Mouse (Mus musculus): ENCODE results near the gene Tmem140. TPM values are rescaled to one million over a fixed set of nuclear protein-coding genes. Genes with fewer than 3 reads are reported as not detected.

Gene Tmem140
- polyA plus RNA-seq (2014; fragmentation: Illumina TruSeq; extraction: RNeasy Lipid Tissue Mini Kit (QIAGEN cat#74804)) = 11.8 TPM

DNA sequence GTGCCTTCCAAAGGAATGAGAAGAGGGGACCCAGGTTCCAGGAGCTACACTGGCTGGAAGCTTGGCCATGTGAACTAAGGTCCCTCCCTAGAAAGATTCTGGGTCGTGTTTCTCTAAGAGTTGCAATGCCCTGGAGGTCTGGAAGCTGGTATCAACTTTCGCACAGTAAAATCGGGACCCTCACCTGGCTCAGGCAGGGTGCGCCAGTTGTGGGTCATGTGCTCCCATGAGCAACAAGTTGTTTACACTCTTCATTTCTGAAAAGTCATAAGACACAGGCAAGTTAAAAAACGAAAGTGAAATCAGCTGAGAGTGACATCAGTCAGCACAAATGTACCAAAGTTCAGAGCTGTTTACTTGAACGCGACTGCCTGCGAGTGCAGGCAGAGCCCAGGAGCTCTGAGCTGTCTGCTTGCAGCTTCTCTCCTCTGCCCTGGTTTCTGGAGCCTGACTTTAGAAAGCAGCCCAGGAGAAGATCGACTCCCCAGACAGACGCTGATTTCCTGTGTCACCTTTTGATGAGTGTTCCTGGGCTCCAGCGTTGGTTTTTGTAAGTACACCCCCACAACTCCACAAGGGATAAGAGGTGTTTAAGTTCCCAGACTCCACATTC, at the start of gene Tmem140:
Gene Tmem140, plus strand, starts transcription at position 356 of the 613 bp plus-strand sequence.

GRCm38 (mm10) chr6:34877509-34878321, 14.8 kb downstream of the Tmem140 start, which contains the start of gene Cyren:
Gene Cyren (minus strand): TSS chr6:34878060.

DNA sequence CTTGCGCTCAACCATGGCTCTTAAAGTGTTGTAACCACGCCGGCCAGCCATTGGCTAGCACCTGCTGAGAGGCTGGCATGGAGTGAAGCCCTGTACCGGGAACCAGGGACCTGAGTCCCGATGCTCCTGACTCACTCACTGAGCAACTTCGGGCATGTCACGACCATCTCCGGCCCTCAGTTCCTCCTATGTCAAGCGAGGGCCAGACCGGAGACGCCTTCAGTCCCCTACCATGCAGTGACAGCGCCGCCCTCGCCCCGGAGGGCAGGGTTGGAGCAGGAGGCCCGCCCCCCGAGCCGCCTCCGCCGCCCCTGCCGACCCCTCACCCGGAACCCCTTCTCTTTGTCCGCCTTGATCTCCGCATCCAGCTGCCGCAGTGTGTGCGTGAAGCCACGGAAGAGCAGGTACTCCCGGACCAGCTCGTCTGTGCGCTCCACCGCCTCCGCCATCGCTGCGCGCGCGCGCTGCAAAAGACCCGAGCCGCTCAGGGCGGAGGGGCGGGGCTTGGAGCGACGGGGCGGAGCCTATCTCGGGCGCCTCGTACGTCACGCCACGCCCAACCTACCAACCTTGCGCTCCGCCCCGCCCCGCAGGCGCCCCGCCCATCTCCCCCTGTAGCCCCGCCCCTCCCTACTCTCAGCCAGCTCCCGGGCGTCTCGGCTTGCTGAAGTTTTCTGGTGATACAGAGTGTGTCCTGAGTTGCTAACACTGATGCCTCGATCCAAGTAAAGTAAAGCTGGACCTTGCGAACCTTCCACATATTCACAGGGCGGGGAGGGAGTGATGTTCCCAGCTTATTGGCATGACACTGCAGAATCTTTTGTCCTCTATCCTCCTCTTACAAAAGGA, 47.6 kb downstream of the Tmem140 start, which contains the start of gene Wdr91:
Gene Wdr91, minus strand, starts transcription at position 506 of the 849 bp plus-strand sequence.

DNA sequence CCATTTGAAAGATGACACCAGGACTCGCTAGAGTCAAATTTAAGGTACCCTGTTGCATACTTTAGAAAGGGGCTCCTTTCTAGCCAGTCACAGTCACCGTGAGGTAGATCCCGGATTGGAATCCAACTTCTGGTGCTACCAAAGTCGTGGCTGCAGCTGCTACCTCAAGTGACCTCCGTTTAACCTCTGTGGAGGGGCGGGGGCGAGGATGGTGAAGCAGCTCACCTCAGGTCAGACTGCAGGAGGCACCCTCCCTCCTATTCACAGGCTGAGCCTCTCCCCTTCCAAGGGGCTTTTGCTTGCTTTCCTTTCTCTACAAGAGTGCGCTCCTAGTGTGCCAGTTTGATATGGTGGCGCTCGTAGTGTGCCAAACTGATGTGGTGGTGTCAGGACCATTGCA, 57.0 kb downstream of the Tmem140 start, which contains the start of gene Stra8:
Gene Stra8, plus strand, starts transcription at position 208 of the 400 bp plus-strand sequence.

Other genes starting within 250 kb of the Tmem140 start
- gene Agbl3, start 82.7 kb upstream of the Tmem140 start, polyA plus RNA-seq (2014; fragmentation: Illumina TruSeq; extraction: RNeasy Lipid Tissue Mini Kit (QIAGEN cat#74804)) = 31.4 TPM
- gene Cyren, start 14.9 kb downstream of the Tmem140 start, polyA plus RNA-seq (2014; fragmentation: Illumina TruSeq; extraction: RNeasy Lipid Tissue Mini Kit (QIAGEN cat#74804)) = 0.83 TPM
- gene Wdr91, start 47.7 kb downstream of the Tmem140 start, polyA plus RNA-seq (2014; fragmentation: Illumina TruSeq; extraction: RNeasy Lipid Tissue Mini Kit (QIAGEN cat#74804)) = 3.3 TPM
- gene Stra8, start 57.0 kb downstream of the Tmem140 start, polyA plus RNA-seq (2014; fragmentation: Illumina TruSeq; extraction: RNeasy Lipid Tissue Mini Kit (QIAGEN cat#74804)) = not detected
- not detected for gene Slc23a4, start 125.3 kb downstream of the Tmem140 start, polyA plus RNA-seq (2014; fragmentation: Illumina TruSeq; extraction: RNeasy Lipid Tissue Mini Kit (QIAGEN cat#74804))